Mouse (Mus musculus) stomach, postnatal 0 days (tissue): Measurements from ENCODE around the gene Brca1.

Source experiments
- CTCF ChIP-seq: IDR thresholded peaks from 2 replicates; pipeline ENCODE4 v1.5.1; 2016; ENCODE audit warnings: antibody characterized with exemption, low read depth, mild to moderate bottlenecking, moderate library complexity
- EP300 ChIP-seq: optimal IDR thresholded peaks from 2 replicates; pipeline ENCODE3; 2016; ENCODE audit warnings: antibody characterized with exemption

DNA sequence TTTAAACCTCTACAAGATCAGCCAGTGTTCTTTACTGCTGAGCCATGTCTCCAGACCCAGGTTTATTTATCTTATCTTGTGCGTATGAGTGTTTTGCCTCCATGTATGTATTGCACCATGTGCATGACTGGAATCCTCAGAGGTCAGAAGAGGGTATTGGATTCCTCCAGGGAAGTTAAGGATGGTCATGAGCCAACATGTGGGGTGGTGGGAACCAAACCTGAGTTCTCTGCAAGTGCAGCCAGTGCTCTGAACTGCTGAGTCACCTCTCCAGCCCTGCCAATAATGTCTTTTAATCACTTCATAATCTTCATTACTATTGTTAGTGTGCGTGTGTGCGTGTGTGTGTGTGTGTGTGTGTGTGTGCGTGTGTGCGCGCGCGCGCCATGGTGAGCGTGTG, 100.2 kb downstream of the Brca1 start:
- TF ChIP-seq CTCF (no peak), EP300 (no peak)
